Mouse (Mus musculus) lung, embryonic 16.5 days (tissue): ENCODE results near the gene Zdhhc6. TPM values are rescaled to one million over a fixed set of nuclear protein-coding genes. Genes with fewer than 3 reads are reported as not detected.

Experiments used
- ATAC-seq: fragments of 200-750 bp; cut with Nextera tagmentation; 2 replicates; pipeline ENCODE4 v1.8.0; 2017; ENCODE audit warnings: low read depth, mild to moderate bottlenecking, moderate library complexity
- H3K27ac ChIP-seq: fragments of 300-500 bp; sonication (generic); 2 replicates; pipeline ENCODE4 v1.5.1; 2014; ENCODE audit warnings: mild to moderate bottlenecking, control low read depth, low read length
- H3K27me3 ChIP-seq: fragments of 300-500 bp; sonication (generic); 2 replicates; pipeline ENCODE4 v1.6.1; 2014; ENCODE audit warnings: low read depth, low read length, mixed read lengths; ENCODE audit not compliant: control insufficient read depth, insufficient read depth
- H3K36me3 ChIP-seq: fragments of 300-500 bp; sonication (generic); 2 replicates; pipeline ENCODE4 v1.6.1; 2014; ENCODE audit warnings: low read length; ENCODE audit not compliant: control insufficient read depth, insufficient read depth
- H3K4me1 ChIP-seq: fragments of 300-500 bp; sonication (generic); replicated peaks from 2 replicates; pipeline ENCODE4 v1.6.1; 2014; ENCODE audit warnings: low read length, mixed read lengths; ENCODE audit not compliant: control insufficient read depth, insufficient read depth
- H3K4me2 ChIP-seq: fragments of 300-500 bp; sonication (generic); 2 replicates; pipeline ENCODE4 v1.6.1; 2014; ENCODE audit warnings: low read depth, low read length, control low read depth
- H3K4me3 ChIP-seq: fragments of 300-500 bp; sonication (generic); 2 replicates; pipeline ENCODE4 v1.5.1; 2014; ENCODE audit warnings: mild to moderate bottlenecking, low read length, control low read depth
- H3K9ac ChIP-seq: fragments of 300-500 bp; sonication (generic); 2 replicates; pipeline ENCODE4 v1.6.1; 2014; ENCODE audit warnings: low read length, control low read depth
- H3K9me3 ChIP-seq: fragments of 300-500 bp; sonication (generic); 2 replicates; pipeline ENCODE4 v1.6.1; 2016; ENCODE audit warnings: low read length; ENCODE audit not compliant: control insufficient read depth
- WGBS: fragments of 180-500 bp; shearing (Covaris S2); extraction: QIAGEN DNeasy Blood & Tissue Kit; methylation state at CpG from one replicate; pipeline ENCODE4 v1.1.7; 2014; 5-methylcytosine and 5-hydroxymethylcytosine counted together
- polyA plus RNA-seq: library from polyadenylated mRNA; unstranded; fragments of >200 nt; fragmentation: Nextera tagmentation; extraction: Ambion mirVana; gene quantifications from 2 replicates; pipeline ENCODE4 v1.2.1, GENCODE M21; 2015

Gene Zdhhc6
- polyA plus RNA-seq, 1 experiment from 2014 or later: 101 TPM

- H3K4me1 ChIP-seq: peaks cover 25% of the 10 kb centered on the region
- no peak overlapping the region for H3K27ac ChIP-seq
- H3K4me2 ChIP-seq: no peak overlapping the region
- no peaks in the 10 kb centered on the region for H3K9me3 ChIP-seq
- H3K4me3 ChIP-seq: no peak overlapping the region
- no peaks in the 10 kb centered on the region for H3K27me3 ChIP-seq
- no peak overlapping the region for H3K9ac ChIP-seq
- ATAC-seq: no peak
- peaks cover 6% of the 10 kb centered on the region; the same call in 1 of the 2 replicates for H3K36me3 ChIP-seq
- WGBS: 66% methylated on average over 6 of the region's 6 CpGs
These were observed 42.5 kb downstream of the Zdhhc6 start for GRCm38 (mm10) chr19:55273340-55273739.

- 43% methylated on average over 3 of the region's 3 CpGs for WGBS
- peaks cover 2% of the 10 kb centered on the region; the same call in 1 of the 2 replicates for H3K36me3 ChIP-seq
- no peak overlapping the region for H3K9ac ChIP-seq
- H3K27me3 ChIP-seq: no peaks in the 10 kb centered on the region
- peak overlapping the region; percentile 96 for H3K27ac ChIP-seq
- no peaks in the 10 kb centered on the region for H3K9me3 ChIP-seq
- H3K4me3 ChIP-seq: no peak overlapping the region
- no peak overlapping the region for H3K4me2 ChIP-seq
- H3K4me1 ChIP-seq: peaks cover 38% of the 10 kb centered on the region
- peak; percentile 92 for ATAC-seq
These were observed 44.4 kb downstream of the Zdhhc6 start for GRCm38 (mm10) chr19:55271448-55271847.

- H3K4me2 ChIP-seq: no peak overlapping the region
- H3K27me3 ChIP-seq: no peaks in the 10 kb centered on the region
- peak overlapping the region; percentile 24; the same call in 1 of the 2 replicates for H3K9ac ChIP-seq
- peaks cover 2% of the 10 kb centered on the region; the same call in 1 of the 2 replicates for H3K36me3 ChIP-seq
- peak overlapping the region; percentile 96 for H3K27ac ChIP-seq
- H3K4me3 ChIP-seq: no peak overlapping the region
- H3K4me1 ChIP-seq: peaks cover 38% of the 10 kb centered on the region
- no peaks in the 10 kb centered on the region for H3K9me3 ChIP-seq
- 58% methylated on average over 5 of the region's 5 CpGs for WGBS
- ATAC-seq: no peak
These were observed 46.8 kb downstream of the Zdhhc6 start for GRCm38 (mm10) chr19:55269051-55269450.

DNA sequence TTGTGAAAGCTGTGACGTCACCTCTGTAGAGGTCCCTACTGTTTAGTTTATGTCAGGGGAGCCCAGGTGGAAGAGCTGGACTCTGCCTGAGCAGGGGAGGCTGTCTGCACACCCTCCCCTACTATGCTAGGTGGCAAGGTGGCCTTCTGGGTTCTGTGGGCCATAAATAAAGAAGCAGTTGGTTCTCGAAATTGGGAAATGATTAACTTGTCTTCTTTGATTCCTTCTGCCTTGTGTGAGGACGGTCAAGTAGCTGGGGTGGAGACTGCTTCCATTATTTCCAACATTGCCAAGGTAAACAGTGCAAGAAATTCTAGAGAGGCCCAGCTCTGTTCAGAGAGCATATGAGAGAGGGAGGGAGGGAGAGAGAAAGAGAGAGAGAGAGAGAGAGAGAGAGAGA, 47.7 kb downstream of the Zdhhc6 start:
- WGBS: 42% methylated on average over 3 of the region's 3 CpGs
- peak; percentile 80 for ATAC-seq
- Histone ChIP-seq H3K9ac (no peak overlapping the region), H3K9me3 (no peaks in the 10 kb centered on the region), H3K4me3 (no peak overlapping the region), H3K36me3 (peaks cover 2% of the 10 kb centered on the region; the same call in 1 of the 2 replicates), H3K27ac (peak overlapping the region; percentile 96), H3K4me2 (no peak overlapping the region), H3K27me3 (no peaks in the 10 kb centered on the region), H3K4me1 (peaks cover 38% of the 10 kb centered on the region)

GRCm38 (mm10) chr19:55266786-55267185, 49.0 kb downstream of the Zdhhc6 start:
- Histone ChIP-seq H3K4me1 (peaks cover 38% of the 10 kb centered on the region), H3K36me3 (0 out of 2 replicates have a peak, but pooled peaks cover 2% of the 10 kb centered on the region), H3K9ac (no peak overlapping the region), H3K4me3 (no peak overlapping the region), H3K4me2 (no peak overlapping the region), H3K27ac (peak overlapping the region; percentile 96), H3K27me3 (no peaks in the 10 kb centered on the region), H3K9me3 (no peaks in the 10 kb centered on the region)
- no peak for ATAC-seq
- WGBS: 73% methylated on average over 3 of the region's 3 CpGs

- Histone ChIP-seq H3K4me3 (no peak overlapping the region), H3K9me3 (no peaks in the 10 kb centered on the region), H3K36me3 (0 out of 2 replicates have a peak, but pooled peaks cover 2% of the 10 kb centered on the region), H3K9ac (no peak overlapping the region), H3K4me1 (peaks cover 33% of the 10 kb centered on the region), H3K4me2 (no peak overlapping the region), H3K27ac (no peak overlapping the region), H3K27me3 (no peaks in the 10 kb centered on the region)
- WGBS: 67% methylated on average over 3 of the region's 3 CpGs
- no peak for ATAC-seq
These were observed 50.6 kb downstream of the Zdhhc6 start for GRCm38 (mm10) chr19:55265269-55265668.

DNA sequence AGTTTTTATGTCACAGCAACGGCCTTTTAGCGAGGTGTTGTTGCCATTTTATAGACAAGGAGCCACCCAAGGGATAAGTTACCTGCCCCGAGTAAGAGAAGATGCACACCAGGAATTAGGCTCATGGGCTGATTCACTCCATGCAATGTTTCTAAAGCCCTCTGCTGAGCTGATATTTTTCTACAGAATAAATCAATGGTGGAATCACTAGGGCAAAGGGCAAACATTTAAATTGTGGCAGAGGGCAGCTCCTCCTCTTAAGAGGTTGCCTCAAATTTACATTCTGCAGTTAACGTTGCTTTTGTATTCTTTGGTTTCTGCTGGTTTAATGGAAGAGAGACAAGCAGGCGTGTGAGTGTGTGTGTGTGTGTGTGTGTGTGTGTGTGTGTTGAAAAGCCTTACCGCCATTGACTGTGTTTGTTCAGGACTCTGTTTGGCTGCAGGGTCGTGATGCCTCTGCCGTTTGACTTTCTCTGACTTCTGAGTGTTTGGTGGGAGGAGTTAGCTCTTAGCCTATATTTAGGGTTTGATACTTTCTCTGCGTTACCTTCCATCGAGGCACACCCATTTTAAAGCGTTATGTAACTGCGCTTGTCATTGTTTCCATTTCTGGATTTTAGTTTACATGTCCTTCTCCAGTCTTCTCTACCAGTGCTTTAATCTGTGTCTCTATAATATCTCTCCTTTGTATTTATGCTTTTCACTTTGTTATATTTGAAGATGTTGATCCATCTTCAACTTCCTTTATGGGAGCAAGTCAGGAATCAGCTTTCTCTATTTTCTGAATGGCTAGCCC, 55.2 kb downstream of the Zdhhc6 start:
- Histone ChIP-seq H3K27ac (no peak overlapping the region), H3K36me3 (no peaks in the 10 kb centered on the region), H3K4me1 (peaks cover 14% of the 10 kb centered on the region), H3K9me3 (no peaks in the 10 kb centered on the region), H3K4me2 (no peak overlapping the region), H3K27me3 (no peaks in the 10 kb centered on the region), H3K9ac (no peak overlapping the region), H3K4me3 (no peak overlapping the region)
- ATAC-seq: no peak
- 41% methylated on average over 12 of the region's 12 CpGs for WGBS

GRCm38 (mm10) chr19:55258514-55258913, 57.3 kb downstream of the Zdhhc6 start:
- Histone ChIP-seq H3K4me1 (peaks cover 23% of the 10 kb centered on the region), H3K9ac (no peak overlapping the region), H3K9me3 (no peaks in the 10 kb centered on the region), H3K27me3 (no peaks in the 10 kb centered on the region), H3K27ac (no peak overlapping the region), H3K4me3 (no peak overlapping the region), H3K36me3 (no peaks in the 10 kb centered on the region), H3K4me2 (no peak overlapping the region)
- ATAC-seq: no peak
- WGBS: 71% methylated on average over 5 of the region's 5 CpGs

DNA sequence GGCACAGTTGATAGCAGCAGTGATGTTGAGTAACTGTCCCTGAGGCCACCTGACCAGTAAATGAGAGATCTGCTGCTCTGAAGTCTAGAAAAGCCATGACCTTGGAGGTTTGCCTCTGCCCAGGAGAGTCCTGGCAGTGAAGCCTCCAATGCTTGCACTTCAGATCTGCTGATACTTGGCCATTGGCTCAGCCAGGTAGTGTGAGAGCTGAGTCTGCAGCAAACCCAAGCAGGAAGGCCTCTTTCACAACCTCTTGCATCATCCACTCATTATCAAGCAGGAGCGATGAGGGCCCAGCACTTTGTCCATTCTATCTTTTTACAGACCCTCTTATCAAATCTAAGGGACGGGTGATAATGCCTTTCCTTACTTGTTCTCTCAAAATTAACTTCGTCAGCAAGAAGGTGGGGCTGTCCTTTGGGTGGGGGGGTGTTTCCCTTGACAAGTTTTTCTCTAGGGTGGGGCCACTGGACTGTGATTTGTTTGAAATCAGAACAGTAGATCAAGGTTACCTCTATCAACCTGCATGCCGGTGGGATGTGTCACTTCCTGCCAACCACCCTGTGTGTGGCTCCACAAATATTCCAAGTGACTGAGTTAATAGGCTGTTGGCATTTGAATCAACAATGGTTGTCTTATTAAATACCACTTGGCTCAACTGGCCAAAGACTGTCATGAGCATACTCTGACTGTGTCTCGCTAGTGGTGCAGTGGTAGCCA, 58.0 kb downstream of the Zdhhc6 start:
- ATAC-seq: no peak
- no peaks in the 10 kb centered on the region for H3K9me3 ChIP-seq
- H3K9ac ChIP-seq: no peak overlapping the region
- 49% methylated on average over 5 of the region's 5 CpGs for WGBS
- no peaks in the 10 kb centered on the region for H3K27me3 ChIP-seq
- H3K4me3 ChIP-seq: no peak overlapping the region
- H3K4me2 ChIP-seq: no peak overlapping the region
- peaks cover 25% of the 10 kb centered on the region for H3K4me1 ChIP-seq
- H3K27ac ChIP-seq: peak overlapping the region; percentile 66
- no peaks in the 10 kb centered on the region for H3K36me3 ChIP-seq
